Mouse (Mus musculus): ENCODE results near the gene Gm42688.

The Gm42688 gene

GRCm38 (mm10) chr6:83084477-83084876 is 16.9 kb upstream of the Gm42688 start:
- WGBS = 19% methylated on average over 6 of the region's 6 CpGs

GRCm38 (mm10) chr6:83086121-83087035 is 15.0 kb upstream of the Gm42688 start, which contains the start of gene Lbx2:
Gene Lbx2, plus strand, starts transcription at chr6:83086367.
- WGBS = 7% methylated on average over 42 of the region's 42 CpGs

- 5% methylated on average over 47 of the region's 47 CpGs for WGBS
Observed at GRCm38 (mm10) chr6:83087205-83087925, 14.1 kb upstream of the Gm42688 start.

- 15% methylated on average over 9 of the region's 9 CpGs for WGBS
Observed at GRCm38 (mm10) chr6:83087926-83088260, 13.5 kb upstream of the Gm42688 start.

GRCm38 (mm10) chr6:83092416-83093127 is 8.8 kb upstream of the Gm42688 start:
- WGBS = 42% methylated on average over 6 of the region's 6 CpGs

- WGBS = 69% methylated on average over 6 of the region's 6 CpGs
Observed at GRCm38 (mm10) chr6:83095968-83096367, 5.4 kb upstream of the Gm42688 start.

GRCm38 (mm10) chr6:83098411-83098810 is 3.0 kb upstream of the Gm42688 start:
- 71% methylated on average over 2 of the region's 2 CpGs for WGBS

GRCm38 (mm10) chr6:83101688-83102556 is 505 bp downstream of the Gm42688 start:
- WGBS = under 1% methylated on average over 74 of the region's 74 CpGs

GRCm38 (mm10) chr6:83103130-83103650 is 1.8 kb downstream of the Gm42688 start:
- WGBS = 52% methylated on average over 11 of the region's 11 CpGs

- 33% methylated on average over 4 of the region's 4 CpGs for WGBS
Observed at GRCm38 (mm10) chr6:83104158-83104557, 2.7 kb downstream of the Gm42688 start.

GRCm38 (mm10) chr6:83107566-83108400 is 6.4 kb downstream of the Gm42688 start:
- WGBS = 33% methylated on average over 13 of the region's 13 CpGs

- under 1% methylated on average over 76 of the region's 76 CpGs for WGBS
Observed at GRCm38 (mm10) chr6:83108762-83109668, 7.6 kb downstream of the Gm42688 start, which contains the start of gene Mrpl53. Gene Mrpl53, plus strand, starts transcription at chr6:83109040.

- WGBS = 83% methylated on average over 4 of the region's 4 CpGs
Observed at GRCm38 (mm10) chr6:83111510-83112136, 10.2 kb downstream of the Gm42688 start.

- WGBS = under 1% methylated on average over 58 of the region's 58 CpGs
Observed at GRCm38 (mm10) chr6:83115011-83115671, 13.7 kb downstream of the Gm42688 start, which contains the start of gene Mogs. Gene Mogs, plus strand, starts transcription at chr6:83115496.

- 2% methylated on average over 48 of the region's 48 CpGs for WGBS
Observed at GRCm38 (mm10) chr6:83115682-83116372, 14.4 kb downstream of the Gm42688 start.

- 72% methylated on average over 11 of the region's 11 CpGs for WGBS
Observed at GRCm38 (mm10) chr6:83116373-83117164, 15.2 kb downstream of the Gm42688 start.

- WGBS = 83% methylated on average over 4 of the region's 4 CpGs
Observed at GRCm38 (mm10) chr6:83117165-83117438, 15.7 kb downstream of the Gm42688 start.

Measured in cerebral cortex, adult 2 months (tissue).